ENCODE assay signal across 8 mouse cellular contexts in genomic region chr9:37462764-37463163, GRCm38 (mm10). TPM values are rescaled to one million over a fixed set of nuclear protein-coding genes. Genes with fewer than 3 reads are reported as not detected.
DNase-seq lines count a peak whose midpoint lies in the region; ATAC-seq and TF ChIP-seq lines count a peak whose summit lies in the region.

No protein-coding gene starts in this region.

- H3K36me3 ChIP-seq in kidney, postnatal 0 days (ENCODE audit: insufficient read depth, low read length) = no peaks in the 10 kb centered on the region
- H3K36me3 ChIP-seq in splenic B cell, adult 2 months (ENCODE audit: control insufficient read depth, insufficient read depth, low read length, poor library complexity, severe bottlenecking) = no peaks in the 10 kb centered on the region

- no peak for ATAC-seq in kidney, postnatal 0 days (replicated peaks; ENCODE audit: low FRiP score, low read depth)
- peak; percentile 79 for ATAC-seq in megakaryocyte progenitor cell, adult 5-6 weeks (replicated peaks; ENCODE audit: poor library complexity)

- no peaks in the 10 kb centered on the region for H3K9me3 ChIP-seq in kidney, postnatal 0 days (replicated peaks; ENCODE audit: low read length)

- no peak overlapping the region for H3K4me2 ChIP-seq in kidney, postnatal 0 days (ENCODE audit: low read length)

- WGBS in kidney, postnatal 0 days = 13% methylated on average over 7 of the region's 7 CpGs

- H3K9ac ChIP-seq in kidney, postnatal 0 days (ENCODE audit: low read depth, low read length) = no peak overlapping the region

- no peak overlapping the region for H3K4me3 ChIP-seq in gastrocnemius, adult 2 months
- H3K4me3 ChIP-seq in kidney, postnatal 0 days (replicated peaks; ENCODE audit: low read depth, low read length) = no peak overlapping the region

- no peaks in the 10 kb centered on the region; the same call in 1 of the 2 replicates for H3K4me1 ChIP-seq in kidney, postnatal 0 days (replicated peaks; ENCODE audit: insufficient read depth, low read length)

- peak; percentile 79 for TF ChIP-seq CTCF in gastrocnemius, adult 2 months (IDR thresholded peaks at IDR 0.05)
- peak; percentile 70 for TF ChIP-seq CTCF in kidney, postnatal 0 days (IDR thresholded peaks at IDR 0.05; ENCODE audit: low read depth)

- H3K27me3 ChIP-seq in kidney, postnatal 0 days (ENCODE audit: insufficient read depth, low read length) = peaks cover 41% of the 10 kb centered on the region
- H3K27me3 ChIP-seq in splenic B cell, adult 2 months (ENCODE audit: control insufficient read depth, insufficient read depth, low read length, poor library complexity, severe bottlenecking) = peaks cover 1% of the 10 kb centered on the region; the same call in 1 of the 2 replicates

- intact Hi-C loops in gastrocnemius, adult 2 months (cut with DNase I) = loop anchor here (1.0 kb wide), 1 partner anchor 154 kb away; no protein-coding TSS in a partner anchor
- intact Hi-C loops in gastrocnemius, postnatal 36 days (cut with DNase I) = loop anchor here (1.0 to 2.0 kb wide), 2 partner anchors 82 to 174 kb away; no protein-coding TSS in a partner anchor

- H3K27ac ChIP-seq in gastrocnemius, adult 2 months = no peak overlapping the region
- no peak overlapping the region for H3K27ac ChIP-seq in kidney, postnatal 0 days

- DNase-seq in gastrocnemius, adult 2 months = peak; percentile 29
- DNase-seq in gastrocnemius, postnatal 36 days = no peak
- DNase-seq in 416B (ENCODE audit: low read depth) = peak; percentile 69
- DNase-seq in T-cell, adult 2 months (ENCODE audit: low spot score) = peak; percentile 43
- peak; percentile 85 for DNase-seq in embryo, embryonic 11 days
- peak; percentile 88 for DNase-seq in kidney, postnatal 0 days (ENCODE audit: low spot score)
- peak; percentile 73 for DNase-seq in splenic B cell, adult 2 months (ENCODE audit: low read depth, low spot score)

RNA-seq across cellular contexts. Expression of gene Msantd2, which starts 26.4 kb away (rescaled TPM):
- total RNA-seq in gastrocnemius, adult 2 months (2021) = 1 to 10 TPM; 4.0 to 5.1 TPM
- total RNA-seq in gastrocnemius, postnatal 36 days (2021) = 1 to 10 TPM; 3.0 to 3.3 TPM
- polyA plus RNA-seq in kidney, postnatal 0 days (2015; fragmentation: Nextera tagmentation; extraction: Ambion mirVana) = 15.1 and 16.9 TPM in 2 replicates
- 14.8 and 18.3 TPM in 2 replicates for total RNA-seq in megakaryocyte progenitor cell, adult 5-6 weeks (2015)
- total RNA-seq in megakaryocyte progenitor cell, adult 5-6 weeks (2017) = 21.9 and 40.8 TPM in 2 replicates

RNA-seq across cellular contexts. Expression of gene Robo3, which starts 29.7 kb away (rescaled TPM):
- not detected for total RNA-seq in gastrocnemius, adult 2 months (2021)
- not detected for total RNA-seq in gastrocnemius, postnatal 36 days (2021)
- polyA plus RNA-seq in kidney, postnatal 0 days (2015; fragmentation: Nextera tagmentation; extraction: Ambion mirVana) = 0.25 and 0.51 TPM in 2 replicates
- total RNA-seq in megakaryocyte progenitor cell, adult 5-6 weeks (2015) = 0.07 and 0.32 TPM in 2 replicates
- 0.10 TPM in 1 of 2 replicates, not detected in the other for total RNA-seq in megakaryocyte progenitor cell, adult 5-6 weeks (2017)

Comparison
In these comparisons a context has a peak if more than half of its experiments do, and no peak if none do; other contexts are left out.
1. DNase-seq: peak in gastrocnemius, adult 2 months (single experiment), 416B (single experiment), T-cell, adult 2 months (single experiment), embryo, embryonic 11 days (single experiment), kidney, postnatal 0 days (single experiment) and splenic B cell, adult 2 months (single experiment); none in gastrocnemius, postnatal 36 days (0 of 2).